Mouse (Mus musculus) MEL-GATA-1-ER (cell line): Measurements from ENCODE around the gene March10.

ENCODE experiments used
- DNase-seq: peaks from one replicate; pipeline ENCODE4 v3.0.0-alpha.2; 2012; ENCODE audit warnings: low read depth; ENCODE audit errors: extremely low read depth

Gene March10

DNA sequence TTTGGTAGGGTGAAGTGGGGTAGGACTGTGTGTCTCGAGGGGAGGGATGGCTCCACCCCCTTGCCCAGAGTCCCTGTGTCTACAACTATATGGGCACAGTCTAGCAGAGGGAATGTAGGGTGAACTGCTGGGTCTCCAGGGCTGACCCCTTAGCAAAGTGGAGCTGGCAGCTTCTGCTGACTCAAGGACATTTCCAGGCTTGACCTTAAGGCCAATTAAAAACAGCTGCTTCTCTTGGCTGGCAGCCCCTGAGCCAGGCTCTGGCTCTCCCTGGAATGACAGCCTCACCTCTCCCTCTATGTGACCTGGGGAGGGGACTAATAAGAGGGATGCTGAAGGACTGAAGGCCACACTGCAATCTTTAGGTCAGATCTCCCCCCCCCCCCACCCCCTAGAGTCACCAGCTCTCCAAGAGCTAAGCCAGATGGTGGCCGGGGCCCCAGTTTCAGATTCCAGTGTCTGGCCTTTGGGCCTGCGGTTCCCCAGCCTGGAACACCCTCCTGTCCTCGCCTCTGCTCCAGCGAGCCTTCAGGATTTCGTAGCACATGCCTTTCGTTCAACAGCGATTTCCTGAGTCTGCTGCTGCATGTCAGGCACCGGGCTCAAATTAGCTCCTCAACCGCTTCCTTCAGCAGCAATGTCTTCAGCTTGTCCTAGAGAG is 143.4 kb downstream of the March10 start:
- no peak for DNase-seq

DNA sequence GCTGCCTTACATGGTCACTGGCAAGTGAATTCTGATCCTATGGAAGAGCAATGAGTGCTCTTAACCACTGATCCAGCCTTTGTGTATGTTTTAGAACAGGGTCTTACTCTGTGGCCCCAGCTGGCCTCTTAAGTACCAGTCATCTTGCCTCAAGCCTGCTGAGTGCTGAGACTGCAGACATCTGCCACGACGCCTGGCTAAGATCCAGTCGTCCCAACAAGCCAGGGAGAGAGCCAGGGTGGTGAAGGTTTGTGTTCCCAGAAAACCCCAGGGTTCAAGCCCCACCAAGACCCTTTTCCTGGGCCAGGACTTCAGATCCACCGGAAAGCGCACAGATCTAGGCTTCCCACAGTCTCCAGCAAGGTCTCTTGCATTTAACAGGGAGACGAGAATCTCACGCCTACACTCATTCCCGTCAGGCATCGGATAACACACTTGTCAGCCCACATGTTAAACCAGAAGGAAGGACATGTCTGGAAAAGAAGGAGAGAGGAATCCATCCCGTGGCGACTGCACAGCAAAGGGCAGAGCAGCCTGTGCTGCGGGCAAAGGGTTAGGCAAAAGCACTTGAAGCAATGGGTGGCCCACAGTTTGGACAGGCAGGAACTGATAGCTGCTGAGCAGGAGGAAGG is 144.1 kb downstream of the March10 start:
- DNase-seq = no peak

DNA sequence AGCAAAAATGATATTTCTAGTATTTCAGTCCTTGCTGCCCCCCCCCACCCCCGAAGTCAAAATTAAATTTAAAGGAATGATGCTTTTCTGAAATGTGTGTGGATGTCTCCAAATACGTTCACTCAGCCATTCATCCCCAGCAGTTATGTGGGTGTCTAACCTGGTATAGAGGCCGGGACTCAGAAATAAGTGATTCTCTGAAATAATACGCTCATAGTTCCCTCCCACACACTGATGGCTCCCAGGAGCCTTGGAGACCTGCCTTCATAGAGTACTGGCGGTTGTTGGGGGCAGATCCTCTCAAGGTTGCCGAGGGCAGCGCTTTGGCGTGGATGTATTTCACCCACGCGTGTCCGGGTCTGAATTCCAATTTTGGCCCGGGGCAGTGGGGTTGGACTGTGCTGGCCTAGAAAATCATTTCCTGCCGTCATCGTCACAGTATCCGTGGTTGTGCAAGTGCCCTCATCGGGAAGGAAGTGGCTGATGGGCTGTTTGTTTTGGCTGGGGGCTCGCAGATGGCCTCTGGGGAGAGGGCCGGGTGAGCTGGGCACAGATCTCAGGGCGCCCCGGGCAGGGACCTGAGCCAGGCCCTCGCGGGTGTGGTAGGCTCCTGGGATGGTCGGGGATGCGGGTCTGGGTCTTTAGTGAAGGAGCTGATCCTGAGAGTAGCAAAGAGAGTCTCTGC is 145.1 kb downstream of the March10 start:
- no peak for DNase-seq
